Mouse (Mus musculus) neural tube, embryonic 12.5 days (tissue): Measurements from ENCODE around the gene Dock9. TPM values are rescaled to one million over a fixed set of nuclear protein-coding genes. Genes with fewer than 3 reads are reported as not detected.
A peak's percentile ranks its signal among the peaks of the same experiment; 100 is the strongest.

Source experiments
- ATAC-seq: fragments of 200-750 bp; cut with Nextera tagmentation; 2 replicates; pipeline ENCODE4 v1.8.0; 2017; ENCODE audit warnings: low read depth, mild to moderate bottlenecking, moderate TSS enrichment, moderate library complexity; ENCODE audit not compliant: low FRiP score
- H3K27ac ChIP-seq: fragments of 300-500 bp; sonication (generic); 2 replicates; pipeline ENCODE4 v1.5.1; 2016
- H3K27me3 ChIP-seq: fragments of 300-500 bp; sonication (generic); replicated peaks from 2 replicates; pipeline ENCODE4 v1.6.1; 2016; ENCODE audit warnings: mild to moderate bottlenecking
- H3K36me3 ChIP-seq: fragments of 300-500 bp; sonication (generic); 2 replicates; pipeline ENCODE4 v1.6.1; 2016; ENCODE audit warnings: mild to moderate bottlenecking
- H3K4me1 ChIP-seq: fragments of 300-500 bp; sonication (generic); 2 replicates; pipeline ENCODE4 v1.6.1; 2016
- H3K4me2 ChIP-seq: fragments of 300-500 bp; sonication (generic); replicated peaks from 2 replicates; pipeline ENCODE4 v1.6.1; 2016; ENCODE audit warnings: mild to moderate bottlenecking
- H3K4me3 ChIP-seq: fragments of 300-500 bp; sonication (generic); 2 replicates; pipeline ENCODE4 v1.5.1; 2016
- H3K9ac ChIP-seq: fragments of 300-500 bp; sonication (generic); 2 replicates; pipeline ENCODE4 v1.6.1; 2016; ENCODE audit warnings: mild to moderate bottlenecking
- H3K9me3 ChIP-seq: fragments of 300-500 bp; sonication (generic); 2 replicates; pipeline ENCODE4 v1.6.1; 2016; ENCODE audit warnings: mild to moderate bottlenecking
- whole genome bisulfite sequencing: fragments of 180-500 bp; shearing (Covaris S2); methylation state at CpG from one replicate; pipeline ENCODE4 v1.1.7; 2016; 5-methylcytosine and 5-hydroxymethylcytosine counted together
- polyA plus RNA-seq: library from polyadenylated mRNA; unstranded; fragments of >200 nt; fragmentation: Nextera tagmentation; extraction: Ambion mirVana; gene quantifications from 2 replicates; pipeline ENCODE4 v1.2.1, GENCODE M21; 2016

The Dock9 gene
- polyA plus RNA-seq, 1 experiment from 2014 or later = 4.6 TPM

- H3K9me3 ChIP-seq = no peaks in the 10 kb centered on the region
- no peak overlapping the region for H3K27ac ChIP-seq
- ATAC-seq = no peak
- H3K4me2 ChIP-seq = no peak overlapping the region
- no peak overlapping the region for H3K4me3 ChIP-seq
- no peaks in the 10 kb centered on the region for H3K36me3 ChIP-seq
- H3K9ac ChIP-seq = no peak overlapping the region
- no peaks in the 10 kb centered on the region for H3K27me3 ChIP-seq
- H3K4me1 ChIP-seq = no peaks in the 10 kb centered on the region; the same call in 1 of the 2 replicates
- 81% methylated on average over 7 of the region's 7 CpGs for WGBS
These were observed 110.4 kb downstream of the Dock9 start for GRCm38 (mm10) chr14:121687274-121687673.

DNA sequence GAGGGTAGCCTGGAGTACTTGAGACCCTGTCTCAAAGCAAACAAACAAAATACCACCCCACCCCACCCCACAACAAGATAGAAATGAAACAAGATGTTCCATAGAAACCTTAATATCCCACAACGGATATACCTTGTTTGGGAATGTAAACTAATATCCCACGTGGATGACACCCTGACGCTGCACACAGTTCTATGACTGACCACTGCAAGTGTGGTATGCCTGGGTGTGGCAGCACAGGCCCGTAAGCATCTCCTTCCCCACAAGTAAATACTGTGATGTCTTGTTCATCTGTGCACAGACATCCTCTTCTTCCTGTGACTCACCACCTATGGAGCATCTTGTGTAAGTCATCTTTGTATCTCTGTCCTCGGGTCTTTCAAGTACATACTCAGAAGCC lies 118.7 kb downstream of the Dock9 start:
- Histone ChIP-seq H3K27me3 (no peaks in the 10 kb centered on the region), H3K9ac (no peak overlapping the region), H3K9me3 (no peaks in the 10 kb centered on the region), H3K4me1 (no peaks in the 10 kb centered on the region), H3K36me3 (no peaks in the 10 kb centered on the region), H3K27ac (no peak overlapping the region), H3K4me2 (no peak overlapping the region), H3K4me3 (no peak overlapping the region)
- ATAC-seq = no peak
- WGBS = 88% methylated on average over 5 of the region's 5 CpGs

DNA sequence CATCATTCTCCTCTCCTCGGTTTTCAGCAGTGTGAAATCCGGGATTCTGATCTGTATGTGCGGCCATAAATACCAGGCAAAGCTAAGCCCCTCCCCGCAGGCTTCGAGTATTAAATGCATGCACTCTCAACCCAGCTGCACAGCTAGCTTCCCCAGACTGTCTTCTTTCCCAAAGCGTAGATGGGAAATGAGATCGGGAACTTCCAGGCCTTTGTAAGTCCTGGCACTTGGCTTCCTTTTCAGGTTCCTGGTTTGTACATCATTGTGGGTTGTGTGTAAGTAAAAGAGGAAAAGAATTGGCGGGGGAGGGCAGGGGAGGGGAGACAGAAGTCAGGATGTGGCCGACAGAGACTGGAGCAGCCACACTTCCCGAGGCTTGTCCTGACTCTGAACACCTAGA lies 119.2 kb downstream of the Dock9 start:
- 0 out of 2 replicates have a peak, but pooled peaks have one; percentile 9 for ATAC-seq
- Histone ChIP-seq H3K9ac (no peak overlapping the region), H3K36me3 (no peaks in the 10 kb centered on the region), H3K4me2 (no peak overlapping the region), H3K4me3 (no peak overlapping the region), H3K4me1 (no peaks in the 10 kb centered on the region), H3K27ac (no peak overlapping the region), H3K9me3 (no peaks in the 10 kb centered on the region), H3K27me3 (no peaks in the 10 kb centered on the region)
- 73% methylated on average over 10 of the region's 10 CpGs for WGBS

- Histone ChIP-seq H3K27ac (no peak overlapping the region), H3K4me1 (no peaks in the 10 kb centered on the region), H3K9me3 (no peaks in the 10 kb centered on the region), H3K36me3 (no peaks in the 10 kb centered on the region), H3K27me3 (no peaks in the 10 kb centered on the region), H3K9ac (no peak overlapping the region), H3K4me2 (no peak overlapping the region), H3K4me3 (no peak overlapping the region)
- 93% methylated on average over 11 of the region's 11 CpGs for WGBS
- no peak for ATAC-seq
These were observed 120.9 kb downstream of the Dock9 start for GRCm38 (mm10) chr14:121676596-121677330.

- H3K4me1 ChIP-seq = no peaks in the 10 kb centered on the region
- no peak for ATAC-seq
- no peaks in the 10 kb centered on the region for H3K36me3 ChIP-seq
- H3K27me3 ChIP-seq = no peaks in the 10 kb centered on the region
- no peak overlapping the region for H3K4me3 ChIP-seq
- no peaks in the 10 kb centered on the region for H3K9me3 ChIP-seq
- no peak overlapping the region for H3K27ac ChIP-seq
- no peak overlapping the region for H3K4me2 ChIP-seq
- no peak overlapping the region for H3K9ac ChIP-seq
These were observed 121.5 kb downstream of the Dock9 start for GRCm38 (mm10) chr14:121676121-121676591.

DNA sequence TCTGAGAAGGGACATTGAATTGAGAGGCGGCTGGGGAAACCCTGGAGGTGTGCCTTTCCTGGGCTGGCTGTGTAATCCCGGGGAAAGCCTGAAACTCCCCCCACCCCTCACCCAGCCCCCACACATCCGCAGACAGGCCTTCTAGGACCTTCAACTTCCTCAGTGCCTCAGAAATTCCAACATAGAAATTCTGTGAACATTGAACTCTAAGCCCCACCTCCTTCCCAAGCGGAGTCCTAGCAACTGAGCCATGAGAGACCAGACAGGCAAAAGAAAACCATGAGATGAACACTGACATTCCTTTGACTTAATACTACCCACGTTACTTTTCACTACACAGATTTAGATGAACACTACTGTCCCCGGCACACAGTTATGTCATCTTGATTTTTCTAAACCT lies 122.1 kb downstream of the Dock9 start:
- H3K36me3 ChIP-seq = no peaks in the 10 kb centered on the region
- WGBS = 43% methylated on average over 6 of the region's 6 CpGs
- H3K9me3 ChIP-seq = no peaks in the 10 kb centered on the region
- no peak overlapping the region for H3K27ac ChIP-seq
- H3K4me1 ChIP-seq = no peaks in the 10 kb centered on the region
- no peak overlapping the region for H3K4me3 ChIP-seq
- no peaks in the 10 kb centered on the region for H3K27me3 ChIP-seq
- H3K4me2 ChIP-seq = no peak overlapping the region
- H3K9ac ChIP-seq = no peak overlapping the region
- no peak for ATAC-seq

GRCm38 (mm10) chr14:121675146-121675545 lies 122.5 kb downstream of the Dock9 start:
- no peaks in the 10 kb centered on the region for H3K27me3 ChIP-seq
- H3K9ac ChIP-seq = no peak overlapping the region
- H3K36me3 ChIP-seq = no peaks in the 10 kb centered on the region
- H3K9me3 ChIP-seq = no peaks in the 10 kb centered on the region
- H3K4me2 ChIP-seq = no peak overlapping the region
- no peaks in the 10 kb centered on the region for H3K4me1 ChIP-seq
- no peak overlapping the region for H3K4me3 ChIP-seq
- H3K27ac ChIP-seq = no peak overlapping the region
- ATAC-seq = no peak
- WGBS = 71% methylated on average over 3 of the region's 3 CpGs

GRCm38 (mm10) chr14:121670016-121670415 lies 127.6 kb downstream of the Dock9 start:
- Histone ChIP-seq H3K27me3 (no peaks in the 10 kb centered on the region), H3K4me2 (no peak overlapping the region), H3K4me3 (no peak overlapping the region), H3K9me3 (no peaks in the 10 kb centered on the region), H3K4me1 (no peaks in the 10 kb centered on the region), H3K27ac (no peak overlapping the region), H3K9ac (no peak overlapping the region), H3K36me3 (no peaks in the 10 kb centered on the region)
- ATAC-seq = no peak
- 90% methylated on average over 5 of the region's 5 CpGs for WGBS

GRCm38 (mm10) chr14:121666641-121667274 lies 130.9 kb downstream of the Dock9 start:
- WGBS = 80% methylated on average over 3 of the region's 3 CpGs
- no peak for ATAC-seq
- Histone ChIP-seq H3K4me2 (no peak overlapping the region), H3K36me3 (no peaks in the 10 kb centered on the region), H3K4me1 (no peaks in the 10 kb centered on the region), H3K9me3 (no peaks in the 10 kb centered on the region), H3K27me3 (no peaks in the 10 kb centered on the region), H3K27ac (no peak overlapping the region), H3K9ac (no peak overlapping the region), H3K4me3 (no peak overlapping the region)

- ATAC-seq = no peak
- no peak overlapping the region for H3K4me2 ChIP-seq
- H3K27ac ChIP-seq = no peak overlapping the region
- H3K9ac ChIP-seq = no peak overlapping the region
- H3K36me3 ChIP-seq = no peaks in the 10 kb centered on the region
- H3K4me1 ChIP-seq = no peaks in the 10 kb centered on the region
- H3K27me3 ChIP-seq = no peaks in the 10 kb centered on the region
- H3K9me3 ChIP-seq = no peaks in the 10 kb centered on the region
- no peak overlapping the region for H3K4me3 ChIP-seq
- 98% methylated on average over 9 of the region's 9 CpGs for WGBS
These were observed 131.9 kb downstream of the Dock9 start for GRCm38 (mm10) chr14:121665693-121666273.

DNA sequence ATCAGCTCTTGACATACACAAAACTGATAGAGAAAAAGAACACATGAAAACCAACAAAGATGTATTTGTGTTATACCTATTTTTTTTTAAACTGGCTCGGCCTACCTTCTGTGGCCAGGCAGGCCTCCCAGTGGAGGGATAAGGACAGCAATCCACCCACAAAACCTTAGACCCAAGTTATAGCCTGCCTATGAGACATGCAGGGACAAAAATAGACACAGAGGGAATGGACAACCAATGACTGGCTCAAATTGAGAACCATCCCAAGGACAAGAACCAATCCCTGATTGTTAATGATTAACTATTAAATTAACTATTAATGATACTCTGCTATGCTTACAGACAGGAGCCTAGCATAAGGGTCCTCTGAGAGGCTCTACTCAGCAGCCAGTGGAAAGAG lies 133.7 kb downstream of the Dock9 start:
- Histone ChIP-seq H3K4me1 (peaks cover 2% of the 10 kb centered on the region; the same call in 1 of the 2 replicates), H3K27me3 (no peaks in the 10 kb centered on the region), H3K4me2 (no peak overlapping the region), H3K9ac (no peak overlapping the region), H3K9me3 (no peaks in the 10 kb centered on the region), H3K27ac (no peak overlapping the region), H3K36me3 (no peaks in the 10 kb centered on the region), H3K4me3 (no peak overlapping the region)
- no peak for ATAC-seq
- WGBS = 97% methylated on average over 1 of the region's 1 CpGs

DNA sequence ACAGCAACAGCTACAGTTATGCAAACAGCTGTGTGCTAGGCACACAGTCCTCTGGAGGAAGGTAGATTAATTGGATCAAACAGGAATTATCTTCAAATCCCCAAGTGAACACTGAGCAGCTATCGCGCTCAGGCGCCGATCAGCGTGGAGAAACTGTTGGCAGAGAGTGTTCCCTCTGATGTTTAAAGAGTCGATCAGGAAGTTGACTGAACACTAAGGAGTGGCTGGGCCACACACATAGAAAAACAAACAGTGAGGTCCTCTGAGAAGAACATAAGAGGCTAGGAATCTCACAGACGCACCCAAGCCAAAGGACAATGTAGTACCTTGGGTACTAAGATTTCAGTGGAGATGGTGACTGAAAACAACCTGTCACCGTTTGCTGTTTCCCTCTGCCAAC lies 136.7 kb downstream of the Dock9 start:
- no peak for ATAC-seq
- 73% methylated on average over 8 of the region's 8 CpGs for WGBS
- H3K9ac ChIP-seq = no peak overlapping the region
- peaks cover 5% of the 10 kb centered on the region; the same call in 1 of the 2 replicates for H3K4me1 ChIP-seq
- H3K4me2 ChIP-seq = no peak overlapping the region
- no peaks in the 10 kb centered on the region for H3K36me3 ChIP-seq
- no peak overlapping the region for H3K4me3 ChIP-seq
- no peaks in the 10 kb centered on the region for H3K9me3 ChIP-seq
- no peaks in the 10 kb centered on the region for H3K27me3 ChIP-seq
- no peak overlapping the region for H3K27ac ChIP-seq
